Mouse (Mus musculus) telencephalon, adult 2 months (tissue): Measurements from ENCODE around the gene Ptprd.
A peak's percentile ranks its signal among the peaks of the same experiment; 100 is the strongest.

Source experiments
- DNase-seq: peaks from one replicate; pipeline ENCODE4 v3.0.0-alpha.2; 2011; ENCODE audit warnings: low read depth, low spot score

Gene Ptprd

DNA sequence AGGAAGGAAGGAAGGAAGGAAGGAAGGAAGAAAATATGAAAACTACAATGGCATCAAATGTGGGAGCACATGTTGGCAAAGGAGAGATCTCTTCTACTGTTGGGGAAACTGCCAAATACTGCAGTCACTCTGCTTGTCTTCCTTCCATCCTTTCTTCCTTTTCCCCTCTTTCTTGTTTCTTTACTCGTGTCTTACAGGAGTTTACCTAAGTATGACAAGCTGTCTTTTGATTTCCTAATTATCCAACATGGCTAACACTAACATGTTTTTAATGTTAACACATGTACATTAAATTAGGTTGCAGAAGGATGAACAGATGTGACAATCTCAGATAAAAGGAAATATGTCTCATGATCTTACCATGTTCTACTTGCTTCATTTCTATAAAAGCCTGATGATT is 625.5 kb downstream of the Ptprd start:
- no peak for DNase-seq

DNA sequence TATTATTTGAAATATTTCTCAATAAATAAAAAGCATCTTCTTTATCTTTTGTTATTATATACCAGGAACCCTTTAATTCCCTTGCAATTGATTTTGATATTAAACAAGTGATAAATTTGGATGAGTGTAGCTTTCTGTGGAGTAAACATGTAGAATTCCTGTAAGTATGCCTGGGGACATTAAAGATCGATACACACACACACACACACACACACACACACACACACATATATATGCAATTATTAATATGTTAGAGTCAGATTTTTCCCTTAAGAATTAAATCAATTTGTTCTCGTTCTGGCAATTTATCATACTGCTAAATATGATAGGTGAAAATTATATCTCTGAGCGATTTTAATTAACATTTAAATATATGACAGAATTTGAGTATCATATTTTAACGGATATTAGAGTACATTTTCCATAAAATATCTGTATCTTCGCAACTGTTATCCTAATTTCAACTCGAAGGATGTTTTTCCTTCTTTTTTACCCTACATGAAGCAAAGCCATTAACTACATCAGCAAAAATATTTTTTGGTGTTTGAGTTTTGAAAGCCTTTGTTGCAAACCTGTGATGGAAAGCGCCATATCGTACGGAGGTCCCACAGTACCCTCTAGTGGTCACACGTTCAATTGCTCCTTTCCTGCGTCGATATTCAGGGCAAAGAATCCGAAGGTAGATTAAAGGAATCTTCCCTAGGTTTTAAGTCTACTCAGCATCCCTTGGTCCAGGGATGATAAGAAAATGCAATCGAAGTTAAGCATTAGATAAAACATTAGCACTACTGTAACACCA is 653.2 kb downstream of the Ptprd start:
- peak; percentile 40 for DNase-seq

DNA sequence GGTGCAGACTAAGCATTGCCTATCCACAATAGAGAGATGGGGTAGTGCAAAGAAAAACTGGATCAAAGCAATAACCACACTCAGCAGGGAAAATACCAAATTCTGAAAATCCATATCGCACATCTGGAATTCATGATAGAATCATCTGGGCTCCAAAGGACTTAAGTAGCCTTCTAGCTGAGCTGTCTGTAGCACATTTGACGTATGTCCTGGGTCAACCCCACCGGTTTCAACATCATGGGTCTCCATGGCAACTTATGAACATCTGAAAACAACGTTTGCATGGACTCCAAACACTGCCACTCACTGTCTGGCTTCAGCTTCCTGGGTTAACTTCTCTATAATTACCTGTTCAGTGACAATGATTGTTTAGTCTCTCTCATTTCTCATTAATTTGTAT is 655.9 kb downstream of the Ptprd start:
- no peak for DNase-seq

DNA sequence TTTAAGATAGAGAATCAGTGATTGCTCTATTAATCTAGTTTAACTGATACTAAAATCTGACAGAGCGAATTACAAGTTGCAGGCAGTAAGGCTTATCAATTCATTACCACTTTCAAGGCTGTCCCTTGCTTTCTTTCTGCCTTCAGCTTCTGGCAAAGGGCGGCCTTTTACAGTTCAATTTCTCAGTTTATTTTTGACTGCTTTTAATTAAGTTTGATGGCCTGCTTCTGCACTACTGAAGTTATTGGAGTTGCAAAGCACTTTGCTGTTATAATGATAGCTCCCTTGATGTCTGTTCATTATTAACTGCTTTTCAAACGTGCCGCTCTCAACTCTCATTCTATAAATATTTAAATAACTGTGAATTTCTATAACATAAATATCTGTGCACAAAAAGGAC is 673.9 kb downstream of the Ptprd start:
- no peak for DNase-seq

DNA sequence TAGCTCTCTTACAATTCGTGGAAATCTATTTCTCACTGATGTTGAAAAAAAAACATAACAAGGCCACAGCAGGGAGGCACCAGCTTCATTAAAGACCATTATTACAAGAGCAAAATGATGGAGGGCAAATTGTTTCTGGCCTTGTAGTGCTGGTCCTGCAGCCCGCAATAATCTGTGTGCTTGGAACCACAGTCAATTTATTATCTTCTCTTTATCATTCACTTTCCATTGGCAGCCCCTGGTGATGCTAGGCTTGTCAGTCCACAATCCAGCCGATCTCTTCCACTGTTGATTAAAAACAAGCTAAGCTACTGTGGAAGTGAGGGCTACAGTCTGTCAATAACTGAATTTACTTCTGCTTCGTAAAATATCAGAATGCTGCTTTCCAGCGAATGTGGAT is 674.4 kb downstream of the Ptprd start:
- no peak for DNase-seq

DNA sequence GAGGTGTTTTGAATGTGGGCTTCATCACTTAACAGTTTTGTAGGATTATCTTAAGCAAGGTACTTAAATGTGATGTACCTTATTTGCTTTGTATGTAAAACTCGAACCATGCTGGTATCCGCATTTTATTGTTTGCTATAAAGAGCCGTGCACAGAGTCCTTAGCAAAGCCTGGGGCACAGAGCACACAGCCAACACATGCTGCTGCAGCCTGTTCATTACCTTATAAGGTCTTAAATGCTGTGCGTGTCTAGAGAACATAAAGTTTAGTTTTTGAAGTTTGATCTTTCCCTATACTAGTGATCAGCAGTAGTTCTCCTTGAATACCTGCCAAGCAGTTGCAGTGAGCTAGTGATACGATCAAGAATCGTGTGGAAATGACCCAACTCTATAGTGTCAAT is 676.2 kb downstream of the Ptprd start:
- DNase-seq: no peak

DNA sequence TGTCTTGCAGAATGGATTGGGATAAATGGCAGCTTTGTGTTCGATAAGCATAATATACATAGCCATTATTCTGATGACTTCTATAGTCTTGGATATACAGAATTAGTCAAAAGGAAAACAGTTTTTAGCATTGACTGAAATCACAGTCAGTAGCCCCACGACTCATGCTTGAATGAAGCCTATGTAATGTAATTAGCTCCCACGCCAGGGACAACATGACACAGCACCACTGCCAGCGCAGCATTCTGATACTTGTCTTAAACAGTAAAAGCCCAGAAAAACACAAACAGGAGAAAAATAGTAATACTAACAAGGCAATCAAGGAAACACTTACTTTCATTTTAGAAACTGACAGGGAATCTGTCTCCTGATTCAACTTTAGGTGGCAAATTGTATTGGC is 677.2 kb downstream of the Ptprd start:
- DNase-seq: no peak

DNA sequence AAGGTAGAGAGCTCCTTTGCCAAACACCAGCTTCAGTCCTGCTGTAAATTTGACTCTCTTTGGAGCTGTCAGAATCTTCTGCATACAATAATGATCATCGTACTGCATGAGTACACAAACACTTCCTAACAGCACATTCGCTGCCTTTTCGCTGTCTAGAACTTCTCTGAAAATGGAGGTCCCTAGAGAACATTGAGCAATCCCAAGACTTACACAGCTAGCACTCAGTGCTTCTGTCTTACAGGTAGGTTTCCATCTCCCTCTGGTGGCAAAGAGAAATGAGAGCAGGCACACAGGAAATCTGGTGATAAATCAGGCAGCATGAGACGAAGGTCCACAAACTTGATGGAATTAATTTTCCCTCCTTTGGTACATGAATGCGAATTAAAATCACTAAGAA is 692.6 kb downstream of the Ptprd start:
- DNase-seq: peak; percentile 39

DNA sequence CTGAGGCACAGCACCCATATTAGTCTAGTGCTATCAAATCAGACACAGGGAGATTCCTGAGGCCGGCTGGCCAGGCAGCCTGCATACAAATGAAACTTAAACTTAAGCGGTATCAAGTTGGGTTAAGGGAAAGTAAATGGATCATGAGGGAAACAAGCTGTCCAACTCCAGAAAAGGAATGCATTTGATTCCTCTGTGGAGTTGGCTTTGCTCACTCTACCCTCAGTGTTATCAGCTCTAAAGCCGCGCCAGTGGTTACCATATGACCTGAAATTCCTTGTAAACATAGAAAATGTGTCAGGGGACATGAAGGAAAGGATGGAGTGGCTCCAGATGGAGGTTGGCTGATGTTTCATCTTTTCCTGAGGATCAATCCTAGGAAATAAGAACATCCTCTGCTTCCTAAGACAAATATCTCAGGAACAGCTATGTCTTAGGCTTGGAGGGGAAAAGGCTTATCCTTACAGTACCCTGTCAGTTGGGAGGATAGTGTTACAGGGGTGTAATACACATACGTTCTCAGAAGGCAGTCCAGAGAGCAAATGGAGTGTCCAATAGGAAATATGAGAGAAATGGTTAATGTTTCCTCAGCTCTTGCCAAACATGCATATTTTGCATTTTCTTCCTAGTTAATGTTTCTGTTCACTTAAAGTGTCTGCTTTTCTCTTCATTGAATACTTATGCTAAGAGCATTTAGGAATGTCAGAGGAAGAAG is 697.7 kb downstream of the Ptprd start:
- no peak for DNase-seq

DNA sequence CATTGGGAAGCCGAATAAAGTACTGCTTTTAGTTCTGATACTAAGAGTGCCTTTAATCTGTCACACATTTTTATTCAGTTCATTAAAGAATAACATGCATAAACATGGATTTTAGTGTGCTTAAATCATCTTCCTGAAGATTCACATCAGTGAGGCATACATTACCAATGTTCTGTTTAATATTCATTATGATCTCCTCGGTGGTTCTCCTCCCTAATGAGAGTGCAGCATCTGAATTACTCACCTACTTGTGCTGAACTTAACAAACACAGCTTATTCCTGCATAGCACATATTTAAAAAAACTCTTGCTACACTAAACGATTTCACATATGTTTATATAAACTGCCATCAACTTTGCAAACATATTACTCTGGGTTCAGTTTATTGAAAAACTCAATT is 698.7 kb downstream of the Ptprd start:
- DNase-seq: no peak

DNA sequence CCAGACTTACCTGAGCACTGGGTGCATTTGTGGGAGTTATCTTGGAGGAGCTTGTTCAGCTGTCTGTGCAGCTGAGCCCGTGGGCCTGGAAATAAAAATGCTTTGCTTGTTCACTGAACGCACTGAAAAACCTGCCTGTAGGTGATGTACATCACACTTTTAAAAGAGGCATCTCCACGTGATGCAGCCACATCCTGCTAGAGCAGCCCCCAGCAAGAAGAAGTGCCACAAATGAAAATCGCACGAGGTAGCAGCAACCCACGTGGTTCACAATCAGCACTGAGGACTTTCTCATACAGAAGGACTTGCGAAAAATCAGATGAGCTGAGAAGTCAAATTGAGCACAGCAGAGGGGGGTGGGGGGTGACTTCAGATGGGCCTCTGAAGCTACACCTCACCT is 757.7 kb downstream of the Ptprd start:
- peak; percentile 47 for DNase-seq

DNA sequence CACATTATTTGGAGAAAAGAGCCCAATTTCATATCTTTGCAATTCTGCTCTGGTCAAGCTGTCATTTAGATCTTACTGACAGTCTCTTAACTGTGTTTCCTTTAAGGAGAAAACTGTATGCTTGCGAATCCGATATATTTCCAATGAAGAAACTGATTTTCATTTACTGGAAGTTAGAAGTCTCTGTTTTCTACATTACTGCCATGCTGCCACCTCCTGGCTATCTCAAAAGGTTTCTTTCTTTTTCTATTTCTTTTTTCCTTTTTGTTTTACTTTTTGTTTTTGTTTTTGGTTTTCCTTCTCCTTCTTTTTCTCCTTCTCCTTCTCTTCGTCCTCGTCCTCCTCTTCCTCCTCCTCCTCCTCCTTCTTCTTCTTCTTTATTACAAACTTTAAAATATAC is 812.6 kb downstream of the Ptprd start:
- DNase-seq: peak; percentile 6

DNA sequence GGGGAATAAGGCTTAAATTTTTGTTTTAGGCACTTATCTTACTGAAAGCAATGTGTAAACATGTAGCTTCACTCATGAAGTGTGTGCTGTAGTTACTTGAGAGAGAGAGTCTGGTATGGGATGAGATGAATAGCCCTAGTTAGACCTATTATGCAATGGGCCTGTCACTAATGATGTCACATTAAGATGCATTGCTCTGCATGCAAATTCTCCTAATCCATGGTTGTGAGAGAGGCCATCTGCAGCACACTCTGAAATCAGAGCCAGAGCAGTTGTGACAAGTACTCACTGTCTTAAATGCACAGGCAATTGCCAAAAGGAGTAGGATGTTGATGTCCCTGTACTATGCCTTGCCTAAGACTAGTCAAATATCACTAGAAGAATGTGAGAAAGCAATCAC is 850.0 kb downstream of the Ptprd start:
- DNase-seq: no peak

DNA sequence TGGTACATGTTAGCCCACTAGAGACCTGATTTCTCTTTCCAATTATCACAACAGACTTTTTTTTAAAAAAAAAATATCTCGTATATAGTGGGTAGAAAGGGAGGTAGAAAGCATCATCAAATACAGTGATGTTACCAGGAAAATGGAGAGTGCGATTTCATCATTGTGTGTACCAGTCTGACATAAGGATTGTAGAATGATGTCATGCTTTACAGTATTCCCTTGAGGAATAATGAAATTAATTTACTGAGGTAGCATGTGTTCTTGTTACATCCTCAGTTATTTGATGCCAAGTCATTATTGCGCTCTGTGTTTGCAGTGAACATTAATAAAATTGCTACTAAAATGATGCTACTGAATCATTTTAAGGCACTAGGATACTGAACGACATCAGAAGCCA is 884.6 kb downstream of the Ptprd start:
- DNase-seq: no peak

DNA sequence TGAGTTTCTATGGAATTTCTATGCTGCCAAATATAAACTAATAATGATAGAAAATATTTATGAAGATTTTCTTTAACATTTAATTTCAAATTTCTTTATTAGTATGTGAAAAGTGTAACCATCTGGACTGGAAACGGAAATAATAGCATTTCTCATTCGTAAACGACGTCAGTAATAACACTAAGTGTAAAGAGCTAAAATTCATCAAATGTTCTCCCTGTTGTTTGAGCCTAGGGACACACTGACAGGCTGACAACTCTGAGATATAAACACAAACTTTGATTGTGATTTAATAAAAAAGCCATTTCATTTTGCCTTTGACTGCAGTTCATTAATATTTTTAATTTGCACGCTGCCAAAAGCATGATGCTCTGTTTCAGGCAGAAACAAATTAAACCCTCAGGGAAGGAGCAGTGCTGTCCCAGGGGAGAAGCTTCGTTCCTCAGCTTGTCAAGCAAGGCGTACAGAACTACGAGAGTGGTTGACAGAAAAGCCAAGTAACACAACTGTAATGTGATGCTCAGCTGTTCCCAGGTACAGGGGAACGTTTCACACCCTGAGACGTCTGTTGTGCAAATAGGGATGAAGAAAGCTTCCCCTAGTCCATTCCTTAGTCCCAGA is 894.6 kb downstream of the Ptprd start:
- no peak for DNase-seq

DNA sequence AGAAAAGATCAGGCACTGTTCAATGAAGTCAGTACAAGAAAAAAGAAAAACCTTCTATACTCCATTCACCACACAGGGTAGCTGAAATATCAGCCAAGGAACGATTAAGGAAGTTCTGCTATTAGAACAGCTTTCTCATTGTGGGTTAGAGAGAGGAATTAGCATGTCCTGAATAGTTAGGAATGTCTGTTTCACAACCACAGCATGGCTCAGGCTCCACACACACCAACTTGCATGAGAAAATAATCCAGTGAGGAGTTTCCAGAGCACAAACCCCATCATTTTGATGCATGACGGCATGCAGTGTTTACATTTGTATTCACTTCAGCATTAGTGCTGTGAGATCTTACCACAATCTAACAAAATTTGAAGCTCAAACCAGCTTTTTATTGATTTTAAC is 895.1 kb downstream of the Ptprd start:
- DNase-seq: no peak

DNA sequence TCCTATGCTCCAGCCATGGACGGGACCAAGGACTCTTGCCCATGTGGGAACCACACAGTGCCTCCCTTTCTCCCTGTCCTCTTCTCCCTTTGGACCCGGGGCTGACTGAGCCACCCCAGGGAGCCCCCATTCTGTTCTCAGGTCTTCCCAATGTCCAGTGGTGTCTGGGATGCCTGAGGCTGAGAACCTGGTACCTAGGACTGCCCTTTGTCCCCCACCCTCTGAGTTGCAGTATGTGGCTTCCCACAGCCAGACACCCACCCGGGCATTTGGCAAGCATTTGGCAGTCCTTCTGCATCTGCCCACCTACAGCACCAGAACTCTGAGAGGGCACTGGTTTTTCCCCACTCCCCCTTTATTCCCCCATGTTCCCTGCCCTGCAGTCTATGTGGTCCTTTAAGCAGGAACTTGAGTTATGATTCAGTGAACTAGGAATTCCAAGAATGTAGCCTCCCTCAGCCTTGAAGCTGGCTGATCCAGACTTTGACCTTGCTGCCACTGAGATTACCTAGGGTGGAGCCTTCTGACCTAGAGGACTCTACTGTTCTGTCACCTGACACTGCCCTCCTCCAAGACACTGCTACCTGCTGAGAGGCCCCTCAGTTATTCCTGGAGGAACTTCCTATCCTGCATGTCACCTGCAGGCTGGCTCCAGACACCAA is 901.5 kb downstream of the Ptprd start:
- no peak for DNase-seq

DNA sequence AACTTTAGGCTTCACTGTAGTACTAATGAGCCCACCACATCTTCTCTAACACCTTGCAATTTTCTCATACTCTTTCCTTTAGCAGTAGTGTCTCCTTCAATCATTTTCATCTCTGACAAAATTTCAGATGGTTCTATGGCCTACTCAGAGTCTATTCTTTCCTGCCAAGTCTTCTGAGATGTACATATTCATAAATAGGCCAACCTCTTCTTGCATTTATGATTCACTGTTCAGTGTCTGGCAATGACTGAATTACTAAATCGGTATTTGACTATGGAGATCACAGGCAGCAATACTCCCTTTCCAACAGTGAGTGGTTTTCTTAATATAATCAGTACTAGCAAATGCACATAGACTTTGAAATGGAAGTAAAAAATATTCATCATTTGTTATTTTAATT is 928.3 kb downstream of the Ptprd start:
- DNase-seq: peak; percentile 18

DNA sequence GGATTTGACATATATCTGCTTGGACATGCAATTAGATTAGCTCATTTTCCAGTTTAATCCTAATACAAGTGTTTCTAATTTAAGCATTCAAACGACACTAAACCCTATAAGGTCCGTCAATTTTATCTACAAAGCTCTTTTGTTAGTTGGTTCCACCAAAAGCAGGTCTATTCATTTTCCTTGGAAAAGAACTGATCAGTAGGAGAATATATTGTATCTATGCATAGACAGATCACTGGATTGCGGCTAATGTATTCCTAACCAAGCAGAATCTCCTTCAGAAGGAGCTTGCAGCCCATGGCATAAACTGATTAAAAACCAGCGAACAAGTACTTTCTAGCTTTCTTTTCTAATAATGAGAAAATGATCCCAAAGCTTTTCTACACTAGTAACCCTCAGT is 933.8 kb downstream of the Ptprd start:
- no peak for DNase-seq

DNA sequence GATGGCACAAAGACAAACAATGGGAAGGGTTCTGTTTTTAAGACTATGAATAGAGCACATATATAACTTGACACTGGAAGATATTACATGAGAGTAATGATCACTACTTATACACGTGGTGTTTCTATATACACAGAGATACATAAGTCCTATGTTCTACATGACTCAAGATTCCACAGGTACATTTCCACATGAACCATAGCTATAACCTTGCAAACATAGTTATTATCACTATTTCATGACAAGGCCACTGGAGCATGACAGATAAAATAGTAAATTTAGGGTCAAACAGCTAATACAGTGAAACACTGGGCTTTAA is 951.8 kb downstream of the Ptprd start:
- no peak for DNase-seq

DNA sequence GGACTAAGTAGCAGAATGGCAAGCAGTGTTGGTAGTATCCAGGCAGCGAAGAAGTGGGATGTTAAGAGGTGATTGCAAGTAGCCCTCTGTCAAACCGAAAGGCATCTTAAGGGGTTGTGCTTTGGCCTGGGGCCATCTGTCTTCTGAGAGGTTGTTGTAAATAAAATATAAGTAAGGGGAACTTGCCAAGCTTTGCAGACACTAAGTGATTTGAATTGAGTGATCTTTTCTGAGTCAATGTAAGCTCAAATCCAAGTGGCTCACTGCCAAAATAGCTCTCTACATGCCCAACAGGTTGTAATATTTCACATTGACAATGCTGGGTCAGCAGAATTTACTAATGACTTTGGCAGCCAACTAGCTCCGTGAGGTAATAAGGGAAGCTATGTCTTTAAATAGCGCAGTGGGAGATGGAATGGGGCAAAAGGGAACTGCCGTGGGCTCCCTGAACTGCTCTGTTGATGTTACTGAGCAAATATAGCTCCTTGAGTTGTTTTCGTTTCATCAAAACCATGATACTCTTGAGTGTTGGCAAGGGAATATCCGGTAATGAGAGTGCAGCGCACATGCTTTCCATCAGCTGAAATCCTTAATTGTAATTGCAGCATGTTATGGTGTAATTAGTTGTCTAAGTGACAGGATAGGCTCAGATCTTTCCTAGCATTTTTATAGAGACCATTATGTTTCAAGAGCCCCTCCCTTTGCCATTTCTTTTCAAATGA is 952.4 kb downstream of the Ptprd start:
- no peak for DNase-seq

DNA sequence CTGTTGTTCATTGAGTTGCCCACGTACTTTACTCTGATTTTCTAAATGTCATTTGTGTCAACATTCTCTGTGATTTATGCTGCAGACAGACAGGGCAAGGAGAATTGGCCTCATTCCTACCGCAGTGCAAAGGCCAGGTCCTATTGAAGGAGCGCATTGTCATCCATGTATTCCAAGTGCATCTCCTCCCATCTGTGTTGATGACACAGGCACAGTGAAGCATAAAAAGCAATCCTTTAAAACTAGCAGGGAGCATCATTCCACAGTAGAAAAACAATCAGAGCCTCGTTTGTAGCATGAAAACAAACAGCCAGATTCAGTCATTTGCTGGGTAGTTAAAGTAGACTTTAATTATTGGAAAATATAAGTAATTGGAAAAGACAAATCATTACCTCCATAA is 960.6 kb downstream of the Ptprd start:
- DNase-seq: no peak
